Mouse (Mus musculus): ENCODE results near the gene Lrtm1. TPM values are rescaled to one million over a fixed set of nuclear protein-coding genes. Genes with fewer than 3 reads are reported as not detected.

Gene Lrtm1
- polyA plus RNA-seq, 1 experiment from 2014 or later: 0.20 TPM

- no peak overlapping the region for H3K9ac ChIP-seq (ENCODE audit: low read depth, low read length)
- ATAC-seq: no peak
- no peak overlapping the region for H3K4me2 ChIP-seq (ENCODE audit: low read length)
- no peaks in the 10 kb centered on the region for H3K36me3 ChIP-seq (ENCODE audit: control insufficient read depth, insufficient read depth, low read length)
- H3K4me1 ChIP-seq (ENCODE audit: control insufficient read depth, insufficient read depth, low read length): no peaks in the 10 kb centered on the region
- no peak overlapping the region for H3K27ac ChIP-seq (ENCODE audit: low read length)
- 65% methylated on average over 16 of the region's 16 CpGs for WGBS
- H3K9me3 ChIP-seq (replicated peaks; ENCODE audit: control insufficient read depth, low read length, poor library complexity, severe bottlenecking): no peaks in the 10 kb centered on the region
- H3K27me3 ChIP-seq (ENCODE audit: control insufficient read depth, insufficient read depth, low read depth, low read length): no peaks in the 10 kb centered on the region
- no peak overlapping the region for H3K4me3 ChIP-seq (ENCODE audit: low read depth, low read length)
Measured at GRCm38 (mm10) chr14:29051951-29052835, 34.2 kb downstream of the Lrtm1 start.

DNA sequence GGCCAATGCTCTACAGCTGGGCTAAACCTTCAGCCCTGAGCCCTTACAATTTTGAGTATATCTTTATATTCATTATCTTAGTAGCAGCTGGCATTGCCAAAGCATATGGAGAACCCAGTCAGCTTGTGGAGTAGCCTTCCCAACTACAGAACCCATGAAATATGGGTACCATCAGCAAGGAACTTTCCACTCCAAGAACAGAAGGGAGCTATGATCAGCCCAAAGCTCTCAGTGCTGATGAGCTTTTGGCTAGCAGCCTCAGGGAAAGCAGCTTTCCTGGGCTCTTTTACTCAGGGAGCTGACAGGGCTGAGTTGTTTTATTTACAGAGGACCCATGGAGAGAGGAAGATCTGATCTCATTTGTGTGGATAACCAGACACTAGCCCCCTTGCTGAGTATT lies 42.7 kb downstream of the Lrtm1 start:
- ATAC-seq: no peak
- Histone ChIP-seq H3K4me3 (ENCODE audit: low read depth, low read length) (no peak overlapping the region), H3K36me3 (ENCODE audit: control insufficient read depth, insufficient read depth, low read length) (no peaks in the 10 kb centered on the region)

DNA sequence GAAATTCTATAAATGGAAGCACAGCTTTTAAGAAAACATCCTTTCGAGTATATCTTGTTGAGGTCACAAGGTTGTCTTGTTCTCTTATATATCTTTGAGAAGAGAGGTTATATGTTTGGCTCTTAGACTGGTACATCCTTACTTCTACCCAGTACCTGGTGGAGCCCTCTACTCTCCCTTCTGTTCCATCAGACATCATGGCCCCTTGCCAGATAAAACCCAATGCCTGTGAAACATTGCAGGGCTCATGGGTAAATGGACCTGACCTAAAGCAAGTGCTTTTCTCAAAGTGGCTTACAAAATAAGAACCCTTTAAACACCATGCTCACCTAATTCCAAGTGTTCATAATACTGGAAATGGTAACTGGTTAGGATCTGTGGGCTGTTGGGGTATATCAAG lies 43.5 kb downstream of the Lrtm1 start:
- H3K4me3 ChIP-seq (ENCODE audit: low read depth, low read length): no peak overlapping the region
- no peaks in the 10 kb centered on the region for H3K36me3 ChIP-seq (ENCODE audit: control insufficient read depth, insufficient read depth, low read length)
- H3K9me3 ChIP-seq (replicated peaks; ENCODE audit: control insufficient read depth, low read length, poor library complexity, severe bottlenecking): no peaks in the 10 kb centered on the region
- no peaks in the 10 kb centered on the region for H3K27me3 ChIP-seq (ENCODE audit: control insufficient read depth, insufficient read depth, low read depth, low read length)
- H3K27ac ChIP-seq (ENCODE audit: low read length): no peak overlapping the region
- no peak overlapping the region for H3K4me2 ChIP-seq (ENCODE audit: low read length)
- no peak overlapping the region for H3K9ac ChIP-seq (ENCODE audit: low read depth, low read length)
- WGBS: 100% methylated on average over 1 of the region's 1 CpGs
- ATAC-seq: no peak
- H3K4me1 ChIP-seq (ENCODE audit: control insufficient read depth, insufficient read depth, low read length): no peaks in the 10 kb centered on the region

More for the DNA sequence above, 42.7 kb downstream of the Lrtm1 start:
- H3K4me1 ChIP-seq (ENCODE audit: control insufficient read depth, insufficient read depth, low read length): no peaks in the 10 kb centered on the region
- no peaks in the 10 kb centered on the region for H3K9me3 ChIP-seq (replicated peaks; ENCODE audit: control insufficient read depth, low read length, poor library complexity, severe bottlenecking)
- no peak overlapping the region for H3K9ac ChIP-seq (ENCODE audit: low read depth, low read length)
- no peaks in the 10 kb centered on the region for H3K27me3 ChIP-seq (ENCODE audit: control insufficient read depth, insufficient read depth, low read depth, low read length)
- no peak overlapping the region for H3K27ac ChIP-seq (ENCODE audit: low read length)
- H3K4me2 ChIP-seq (ENCODE audit: low read length): no peak overlapping the region

DNA sequence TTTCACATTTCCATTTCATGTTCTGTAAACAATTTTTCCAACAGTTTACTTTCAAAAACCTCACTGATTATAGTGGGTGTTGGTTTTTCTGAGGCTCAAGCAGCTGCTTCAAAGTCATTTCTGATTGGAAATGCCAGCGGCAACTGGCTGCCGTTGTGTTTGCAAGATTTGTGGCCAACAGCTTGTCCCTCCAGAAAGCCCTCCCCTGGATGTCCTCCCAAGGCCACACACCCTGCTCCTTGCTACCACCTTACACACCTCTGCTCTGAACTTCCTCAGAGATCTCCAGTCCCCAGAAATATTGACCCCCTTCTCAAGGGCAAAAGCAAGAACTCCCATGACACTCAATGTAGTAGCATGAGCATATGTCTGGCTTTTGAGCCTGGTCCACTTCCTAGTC lies 44.7 kb downstream of the Lrtm1 start:
- Histone ChIP-seq H3K4me3 (ENCODE audit: low read depth, low read length) (no peak overlapping the region), H3K36me3 (ENCODE audit: control insufficient read depth, insufficient read depth, low read length) (no peaks in the 10 kb centered on the region), H3K27ac (ENCODE audit: low read length) (no peak overlapping the region), H3K27me3 (ENCODE audit: control insufficient read depth, insufficient read depth, low read depth, low read length) (no peaks in the 10 kb centered on the region), H3K4me2 (ENCODE audit: low read length) (no peak overlapping the region), H3K4me1 (ENCODE audit: control insufficient read depth, insufficient read depth, low read length) (no peaks in the 10 kb centered on the region), H3K9me3 (replicated peaks; ENCODE audit: control insufficient read depth, low read length, poor library complexity, severe bottlenecking) (no peaks in the 10 kb centered on the region), H3K9ac (ENCODE audit: low read depth, low read length) (no peak overlapping the region)
- WGBS: 89% methylated on average over 2 of the region's 2 CpGs
- no peak for ATAC-seq

- H3K9me3 ChIP-seq (replicated peaks; ENCODE audit: control insufficient read depth, low read length, poor library complexity, severe bottlenecking): no peaks in the 10 kb centered on the region
- whole genome bisulfite sequencing: 65% methylated on average over 4 of the region's 4 CpGs
- H3K27ac ChIP-seq (ENCODE audit: low read length): no peak overlapping the region
- no peak overlapping the region for H3K4me3 ChIP-seq (ENCODE audit: low read depth, low read length)
- H3K4me1 ChIP-seq (ENCODE audit: control insufficient read depth, insufficient read depth, low read length): no peaks in the 10 kb centered on the region
- no peaks in the 10 kb centered on the region for H3K36me3 ChIP-seq (ENCODE audit: control insufficient read depth, insufficient read depth, low read length)
- H3K27me3 ChIP-seq (ENCODE audit: control insufficient read depth, insufficient read depth, low read depth, low read length): no peaks in the 10 kb centered on the region; the same call in 1 of the 2 replicates
- no peak for ATAC-seq
- H3K4me2 ChIP-seq (ENCODE audit: low read length): no peak overlapping the region
- no peak overlapping the region for H3K9ac ChIP-seq (ENCODE audit: low read depth, low read length)
Measured at GRCm38 (mm10) chr14:29073747-29074146, 55.7 kb downstream of the Lrtm1 start.

DNA sequence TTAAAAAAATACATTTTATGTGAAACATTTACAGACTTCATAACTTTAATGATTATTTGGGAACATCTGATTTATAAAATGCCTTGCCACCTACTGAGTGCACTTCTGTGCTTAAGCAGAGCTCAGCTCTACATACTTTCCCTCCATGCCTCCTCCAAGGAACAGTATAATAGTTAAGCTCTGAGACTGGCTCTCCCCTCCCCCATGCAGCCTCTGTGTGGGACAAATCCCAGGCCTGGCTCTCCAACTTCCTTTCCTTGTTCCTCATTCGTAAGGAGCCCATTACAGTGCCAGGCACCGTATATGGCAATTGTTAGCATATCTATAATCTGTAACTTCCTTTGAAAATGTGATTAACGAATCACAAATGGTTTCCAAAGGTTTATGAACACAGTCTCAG lies 59.4 kb downstream of the Lrtm1 start:
- Histone ChIP-seq H3K4me2 (ENCODE audit: low read length) (no peak overlapping the region), H3K9ac (ENCODE audit: low read depth, low read length) (no peak overlapping the region), H3K36me3 (ENCODE audit: control insufficient read depth, insufficient read depth, low read length) (no peaks in the 10 kb centered on the region), H3K9me3 (replicated peaks; ENCODE audit: control insufficient read depth, low read length, poor library complexity, severe bottlenecking) (no peaks in the 10 kb centered on the region), H3K27ac (ENCODE audit: low read length) (no peak overlapping the region), H3K4me3 (ENCODE audit: low read depth, low read length) (no peak overlapping the region), H3K27me3 (ENCODE audit: control insufficient read depth, insufficient read depth, low read depth, low read length) (no peaks in the 10 kb centered on the region; the same call in 1 of the 2 replicates), H3K4me1 (ENCODE audit: control insufficient read depth, insufficient read depth, low read length) (no peaks in the 10 kb centered on the region)
- ATAC-seq: no peak
- 61% methylated on average over 3 of the region's 3 CpGs for WGBS

DNA sequence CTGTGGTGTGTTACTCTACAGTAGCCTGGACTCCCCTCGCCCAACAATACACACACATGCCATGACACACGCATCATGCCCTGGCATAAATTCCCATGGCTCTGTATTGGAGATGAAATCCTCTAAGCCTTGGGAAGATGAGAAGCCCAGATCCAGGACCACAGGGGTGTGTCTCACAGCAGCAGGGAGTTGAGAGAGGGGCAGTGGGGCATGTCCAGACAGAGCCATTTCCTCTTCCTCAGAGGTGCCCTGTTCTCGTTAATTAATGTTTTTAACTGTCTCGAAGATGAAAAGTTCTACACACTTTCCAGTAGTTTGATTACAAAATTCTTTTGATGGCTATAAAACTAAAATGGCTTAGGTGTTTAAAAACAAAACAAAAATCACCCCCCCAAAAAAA lies 62.2 kb downstream of the Lrtm1 start:
- WGBS: 86% methylated on average over 4 of the region's 4 CpGs
- Histone ChIP-seq H3K4me3 (ENCODE audit: low read depth, low read length) (no peak overlapping the region), H3K27ac (ENCODE audit: low read length) (no peak overlapping the region), H3K9me3 (replicated peaks; ENCODE audit: control insufficient read depth, low read length, poor library complexity, severe bottlenecking) (no peaks in the 10 kb centered on the region), H3K4me1 (ENCODE audit: control insufficient read depth, insufficient read depth, low read length) (no peaks in the 10 kb centered on the region), H3K27me3 (ENCODE audit: control insufficient read depth, insufficient read depth, low read depth, low read length) (no peaks in the 10 kb centered on the region; the same call in 1 of the 2 replicates), H3K36me3 (ENCODE audit: control insufficient read depth, insufficient read depth, low read length) (no peaks in the 10 kb centered on the region), H3K4me2 (ENCODE audit: low read length) (no peak overlapping the region), H3K9ac (ENCODE audit: low read depth, low read length) (no peak overlapping the region)
- ATAC-seq: no peak

DNA sequence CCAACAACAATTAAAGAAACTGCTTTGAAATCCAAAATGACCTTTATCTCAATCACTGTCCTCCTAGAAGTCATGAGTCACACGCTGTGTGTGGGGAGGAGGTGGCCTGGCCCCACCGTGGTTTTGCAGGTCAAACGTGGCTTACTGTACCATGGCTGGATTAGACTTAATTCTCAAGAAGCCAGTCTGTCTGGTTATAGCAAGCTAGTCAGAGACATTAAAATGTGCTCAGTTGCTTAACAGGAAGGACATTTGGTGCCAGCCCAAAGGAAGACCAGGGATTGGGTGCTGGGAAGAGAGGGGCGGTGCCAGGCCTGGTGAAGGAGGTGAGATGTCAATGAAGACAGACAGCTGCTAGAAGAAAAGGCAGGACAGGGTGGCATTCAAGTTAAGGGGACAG lies 62.6 kb downstream of the Lrtm1 start:
- Histone ChIP-seq H3K27me3 (ENCODE audit: control insufficient read depth, insufficient read depth, low read depth, low read length) (no peaks in the 10 kb centered on the region; the same call in 1 of the 2 replicates), H3K4me1 (ENCODE audit: control insufficient read depth, insufficient read depth, low read length) (no peaks in the 10 kb centered on the region), H3K27ac (ENCODE audit: low read length) (no peak overlapping the region), H3K36me3 (ENCODE audit: control insufficient read depth, insufficient read depth, low read length) (no peaks in the 10 kb centered on the region), H3K9ac (ENCODE audit: low read depth, low read length) (no peak overlapping the region), H3K4me3 (ENCODE audit: low read depth, low read length) (no peak overlapping the region), H3K9me3 (replicated peaks; ENCODE audit: control insufficient read depth, low read length, poor library complexity, severe bottlenecking) (no peaks in the 10 kb centered on the region), H3K4me2 (ENCODE audit: low read length) (no peak overlapping the region)
- 88% methylated on average over 4 of the region's 4 CpGs for WGBS
- ATAC-seq: no peak

DNA sequence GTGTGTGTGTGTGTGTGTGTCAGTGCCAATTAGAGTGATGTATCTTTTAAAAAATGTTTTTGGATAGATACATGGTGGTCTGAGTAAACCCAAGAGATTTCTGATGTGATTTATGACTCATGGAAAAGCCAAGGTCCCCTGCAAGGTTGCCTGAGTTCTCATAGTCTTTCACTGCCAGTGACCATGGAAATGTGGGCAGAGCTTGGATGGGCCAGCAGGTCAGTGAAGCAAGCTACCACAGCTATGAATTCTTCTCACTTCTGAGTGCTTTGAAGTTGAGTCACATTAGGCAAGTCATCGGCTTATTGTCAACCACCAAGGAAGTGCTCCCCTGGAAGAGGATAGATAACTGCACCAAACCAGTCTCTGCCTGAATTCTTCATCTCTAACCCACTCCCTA lies 64.2 kb downstream of the Lrtm1 start:
- no peak overlapping the region for H3K4me2 ChIP-seq (ENCODE audit: low read length)
- no peaks in the 10 kb centered on the region for H3K27me3 ChIP-seq (ENCODE audit: control insufficient read depth, insufficient read depth, low read depth, low read length)
- no peak for ATAC-seq
- H3K4me1 ChIP-seq (ENCODE audit: control insufficient read depth, insufficient read depth, low read length): 0 out of 2 replicates have a peak, but pooled peaks cover 3% of the 10 kb centered on the region
- H3K27ac ChIP-seq (ENCODE audit: low read length): no peak overlapping the region
- H3K4me3 ChIP-seq (ENCODE audit: low read depth, low read length): no peak overlapping the region
- no peaks in the 10 kb centered on the region for H3K36me3 ChIP-seq (ENCODE audit: control insufficient read depth, insufficient read depth, low read length)
- H3K9ac ChIP-seq (ENCODE audit: low read depth, low read length): no peak overlapping the region
- 92% methylated on average over 1 of the region's 1 CpGs for WGBS
- H3K9me3 ChIP-seq (replicated peaks; ENCODE audit: control insufficient read depth, low read length, poor library complexity, severe bottlenecking): no peaks in the 10 kb centered on the region

Data from midbrain, embryonic 16.5 days (tissue).